Mouse (Mus musculus) large intestine, adult 2 months (tissue): Measurements from ENCODE around the gene Npff. TPM values are rescaled to one million over a fixed set of nuclear protein-coding genes. Genes with fewer than 3 reads are reported as not detected.

Experiments used
- DNase-seq: peaks from one replicate; pipeline ENCODE4 v3.0.0-alpha.2; 2012; ENCODE audit warnings: low read depth, low spot score
- whole genome bisulfite sequencing: fragments of 180-500 bp; shearing (Covaris S2); methylation state at CpG from one replicate; pipeline ENCODE4 v1.1.7; 2018; 5-methylcytosine and 5-hydroxymethylcytosine counted together
- polyA plus RNA-seq: library from polyadenylated mRNA; depleted of rRNA; stranded (reverse); fragments of >200 nt; gene quantifications from 2 replicates; pipeline ENCODE4 v1.2.3, GENCODE M21; 2012

The Npff gene
- polyA plus RNA-seq, 1 experiment = 3.1 TPM

- 90% methylated on average over 4 of the region's 4 CpGs for WGBS
- no peak for DNase-seq
Observed at GRCm38 (mm10) chr15:102521480-102521879, 3.3 kb downstream of the Npff start.

DNA sequence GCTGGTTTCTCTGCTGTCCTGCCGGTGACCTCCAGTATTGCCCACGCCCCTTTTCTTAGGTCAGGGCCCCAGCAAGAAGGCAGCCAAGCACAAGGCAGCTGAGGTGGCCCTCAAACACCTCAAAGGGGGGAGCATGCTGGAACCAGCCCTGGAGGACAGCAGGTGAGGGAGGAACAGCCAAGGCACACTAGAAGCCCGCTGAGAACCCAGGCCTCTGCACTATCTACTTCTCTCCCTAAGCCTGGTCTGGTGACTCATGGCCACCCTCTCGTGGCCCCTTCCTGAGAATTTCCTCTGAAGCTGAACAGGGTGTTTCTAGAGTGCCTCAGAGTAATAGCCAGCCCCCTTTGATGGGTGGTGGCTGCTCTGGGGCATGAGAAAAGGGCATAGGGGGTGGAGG is 4.3 kb downstream of the Npff start:
- 69% methylated on average over 4 of the region's 4 CpGs for WGBS
- DNase-seq = no peak

DNA sequence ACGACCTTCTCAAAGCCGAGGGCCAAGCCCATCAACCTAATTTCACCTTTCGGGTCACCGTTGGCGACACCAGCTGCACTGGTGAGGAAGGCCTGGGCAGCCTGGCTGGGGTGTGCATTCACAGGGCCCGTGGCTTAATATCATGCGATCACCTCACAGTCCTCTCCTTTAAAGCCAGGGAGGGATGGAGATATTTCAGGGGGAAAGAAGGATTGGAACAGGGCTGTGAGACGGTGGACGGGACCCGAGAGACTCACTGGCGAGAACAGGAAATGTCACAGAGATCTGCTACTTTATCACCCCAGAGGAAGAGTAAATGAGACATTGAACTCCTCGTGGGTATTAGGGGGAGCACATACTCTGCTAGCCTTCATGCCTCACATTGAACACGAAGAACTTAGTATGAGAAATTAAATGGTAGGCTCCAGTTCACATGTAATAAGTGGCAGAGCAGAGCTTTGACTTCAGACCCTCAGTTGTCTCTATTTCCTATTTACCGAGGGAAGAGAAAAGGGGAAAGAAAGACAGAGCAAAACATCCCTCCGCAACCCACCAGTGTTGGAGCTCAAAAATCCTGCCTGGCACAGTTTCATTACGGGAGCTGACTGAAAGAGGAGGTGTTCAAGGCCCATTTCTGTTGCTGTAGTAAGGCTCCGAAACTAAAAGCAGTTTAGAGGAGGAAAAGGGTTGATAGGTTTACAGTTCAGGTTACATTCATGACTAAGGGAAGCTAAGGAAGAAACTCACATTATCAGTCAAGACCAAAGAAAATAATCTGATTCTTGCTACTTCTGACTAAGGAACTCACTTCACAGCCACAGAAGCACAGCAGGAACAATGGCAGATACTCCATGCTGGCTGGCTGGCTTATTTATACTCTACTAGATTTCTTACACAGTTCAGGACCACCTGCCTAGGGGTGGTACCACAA is 5.3 kb downstream of the Npff start:
- WGBS = 27% methylated on average over 17 of the region's 17 CpGs
- DNase-seq = no peak

GRCm38 (mm10) chr15:102518859-102519201 is 5.9 kb downstream of the Npff start:
- DNase-seq = no peak
- WGBS = 5% methylated on average over 9 of the region's 9 CpGs

GRCm38 (mm10) chr15:102517976-102518858 is 6.5 kb downstream of the Npff start, which contains the start of gene Tarbp2:
Gene Tarbp2 (plus strand): TSS chr15:102518192.
- under 1% methylated on average over 60 of the region's 60 CpGs for WGBS
- peak; percentile 94 for DNase-seq

GRCm38 (mm10) chr15:102517631-102517975 is 7.1 kb downstream of the Npff start:
- DNase-seq = no peak

DNA sequence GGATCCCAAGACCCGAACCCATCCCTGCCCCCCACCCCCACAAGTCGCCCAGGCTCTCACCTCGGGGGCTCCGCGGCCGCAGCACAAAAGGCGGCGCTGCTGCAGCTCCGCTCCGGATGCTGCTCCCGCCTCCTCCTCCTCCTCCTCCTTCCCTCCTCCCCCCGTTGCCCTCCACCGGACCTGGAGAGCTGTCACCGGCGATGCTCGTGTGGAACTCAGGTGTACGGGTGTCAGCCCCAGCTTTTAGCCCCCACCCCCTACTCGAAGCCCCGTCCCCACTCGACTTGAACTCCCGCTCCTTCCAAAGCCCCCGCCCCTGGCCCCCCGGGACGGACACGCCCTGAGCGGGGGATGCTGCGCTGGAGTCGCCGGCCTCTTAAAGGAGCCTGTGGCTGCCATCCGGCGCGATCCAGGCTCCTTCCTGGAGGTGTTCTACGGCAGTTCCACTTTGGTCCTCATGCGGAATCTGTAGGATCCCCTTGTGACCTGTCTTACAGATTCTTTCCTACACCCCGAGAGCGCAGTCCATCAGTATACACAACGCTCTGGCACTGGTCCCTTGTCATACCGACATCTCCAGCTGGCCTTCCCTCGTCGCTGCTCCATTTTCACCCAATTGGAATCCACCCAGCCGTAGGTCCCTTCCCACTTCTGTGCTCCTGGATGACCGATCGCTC is 7.9 kb downstream of the Npff start, which contains the start of gene Map3k12:
Map3k12 (minus strand) TSS at position 337 of the 677 bp plus-strand sequence.
- no peak for DNase-seq
- 1% methylated on average over 40 of the region's 43 CpGs for WGBS

More at GRCm38 (mm10) chr15:102517631-102517975, 7.1 kb downstream of the Npff start:
- WGBS = under 1% methylated on average over 10 of the region's 10 CpGs

DNA sequence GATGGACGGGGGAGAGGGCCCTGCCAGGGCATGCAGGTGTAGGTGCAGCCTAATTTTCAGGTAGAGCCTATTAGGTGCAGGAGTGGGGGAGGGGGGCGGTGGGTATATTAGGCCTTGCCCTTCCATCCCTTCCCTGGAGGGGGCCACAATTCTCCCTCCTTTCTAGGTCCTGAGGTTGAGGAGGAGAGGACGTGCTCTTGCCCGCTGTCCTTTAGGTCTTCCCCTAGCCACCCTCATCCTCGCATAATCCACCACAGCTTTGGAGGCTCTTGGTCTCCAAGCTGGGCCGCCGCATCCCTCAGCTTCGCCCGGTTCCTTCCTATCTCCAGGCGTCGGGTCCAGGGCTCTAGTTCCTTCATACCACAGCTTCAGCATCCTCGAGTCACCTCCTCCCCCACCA is 8.4 kb downstream of the Npff start:
- DNase-seq = no peak
- 9% methylated on average over 12 of the region's 12 CpGs for WGBS

- WGBS = 67% methylated on average over 4 of the region's 4 CpGs
Observed at GRCm38 (mm10) chr15:102515791-102516190, 9.0 kb downstream of the Npff start.

GRCm38 (mm10) chr15:102515261-102515660 is 9.5 kb downstream of the Npff start:
- no peak for DNase-seq
- WGBS = 94% methylated on average over 2 of the region's 2 CpGs

More at GRCm38 (mm10) chr15:102515791-102516190, 9.0 kb downstream of the Npff start:
- DNase-seq = no peak

GRCm38 (mm10) chr15:102513004-102513403 is 11.7 kb downstream of the Npff start:
- DNase-seq = no peak

DNA sequence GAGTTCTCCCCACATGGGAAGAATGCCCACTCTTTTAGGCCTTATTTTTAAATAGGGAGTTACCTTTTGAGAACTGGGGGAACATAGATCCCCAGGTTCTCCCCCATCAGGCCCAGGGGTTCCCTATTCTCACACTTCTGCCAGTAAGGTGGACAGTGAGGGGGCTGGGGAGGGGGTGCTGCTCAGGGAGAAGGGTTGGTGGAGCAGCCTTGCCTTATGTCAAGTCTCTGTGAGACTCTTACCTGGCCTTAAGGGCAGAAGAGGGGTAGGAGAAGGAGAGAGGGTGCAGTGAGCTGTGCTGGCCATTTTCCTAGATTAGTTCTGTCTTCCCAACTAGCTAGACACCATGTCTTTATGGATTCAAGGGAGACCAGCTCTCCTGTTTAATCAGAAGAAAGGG is 12.3 kb downstream of the Npff start:
- DNase-seq = no peak

More at GRCm38 (mm10) chr15:102513004-102513403, 11.7 kb downstream of the Npff start:
- 78% methylated on average over 3 of the region's 3 CpGs for whole genome bisulfite sequencing

- 54% methylated on average over 5 of the region's 5 CpGs for WGBS
- no peak for DNase-seq
Observed at GRCm38 (mm10) chr15:102512010-102512409, 12.7 kb downstream of the Npff start.

DNA sequence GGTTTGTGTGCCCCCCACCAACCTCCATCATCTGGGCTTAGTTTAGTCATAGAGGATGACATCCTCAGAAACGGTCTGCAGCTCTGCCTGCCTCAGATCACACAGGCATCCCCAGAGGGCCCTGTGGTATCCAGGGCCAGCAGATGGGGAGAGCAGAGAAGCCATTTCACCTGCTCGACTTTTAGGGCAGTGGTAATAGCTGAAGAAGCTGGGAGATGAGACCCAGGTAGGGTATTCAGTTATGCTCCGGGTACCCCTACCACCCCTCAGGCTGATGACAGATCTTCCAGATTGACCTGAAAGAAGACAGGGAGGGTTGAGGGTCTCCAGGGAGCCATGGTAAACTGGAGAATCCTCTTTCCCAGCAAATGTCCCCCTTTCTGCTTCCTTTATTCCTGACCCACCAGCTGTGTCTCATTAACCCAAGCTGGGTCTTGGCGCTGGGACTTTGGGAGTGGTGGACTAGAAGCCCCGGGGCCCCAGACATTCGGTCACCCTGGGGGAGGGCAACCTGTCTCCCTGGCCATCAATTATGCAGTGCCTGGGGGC is 13.4 kb downstream of the Npff start:
- no peak for DNase-seq
- WGBS = 30% methylated on average over 6 of the region's 6 CpGs

DNA sequence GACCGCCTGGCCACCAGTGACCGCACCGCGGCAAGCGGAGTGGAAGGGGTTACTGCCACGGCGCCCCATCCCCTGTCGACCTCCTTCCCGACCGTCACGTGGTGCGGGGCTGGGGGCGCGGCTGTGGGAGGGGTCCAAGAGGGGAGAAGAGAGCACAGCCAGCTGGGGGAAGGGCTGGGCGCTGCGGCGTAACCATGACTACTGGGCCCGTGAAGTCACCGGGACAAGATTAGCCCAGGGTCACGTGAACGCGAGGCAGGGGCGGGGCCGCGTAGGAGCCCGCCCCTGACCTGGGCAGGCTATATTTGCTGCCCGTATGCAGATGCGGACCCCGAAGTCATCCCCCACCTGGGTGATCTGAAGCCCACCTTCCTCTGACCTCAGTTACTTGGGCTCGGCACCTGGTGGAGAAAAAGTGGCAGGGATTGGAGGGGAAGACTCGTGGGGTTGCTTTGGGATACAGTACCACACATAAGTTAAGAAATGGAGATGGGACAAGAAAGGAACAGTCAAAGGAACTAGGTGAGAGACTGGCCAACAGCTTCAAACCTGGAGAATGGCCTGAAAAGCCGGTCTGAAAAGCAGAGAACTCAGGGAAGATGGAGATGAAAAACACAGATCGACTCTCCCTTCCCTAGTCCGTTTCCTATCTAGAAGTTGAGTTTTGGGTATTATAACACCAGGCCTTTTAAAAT is 14.0 kb downstream of the Npff start:
- no peak for DNase-seq
- 3% methylated on average over 34 of the region's 34 CpGs for WGBS

DNA sequence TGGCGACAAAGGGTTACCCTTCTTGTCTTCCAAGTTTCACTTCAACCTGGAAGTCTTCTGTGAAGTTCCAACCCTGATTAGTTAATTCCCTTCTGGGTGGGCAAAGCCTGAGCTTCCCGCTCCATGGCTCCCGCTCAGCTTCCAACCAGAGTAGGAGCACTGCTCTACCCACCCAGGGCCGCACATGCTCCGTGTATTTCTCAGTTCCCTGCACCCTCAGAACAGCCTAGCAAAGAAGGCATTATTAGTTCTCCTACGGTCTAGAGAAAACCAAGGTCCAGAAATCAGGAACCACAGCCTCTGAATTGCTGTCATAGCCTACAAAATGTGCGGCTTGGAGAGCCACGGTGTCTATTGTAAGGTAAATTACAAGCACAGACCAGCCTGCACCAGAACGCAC is 14.6 kb downstream of the Npff start:
- DNase-seq = no peak
- WGBS = 29% methylated on average over 9 of the region's 9 CpGs

DNA sequence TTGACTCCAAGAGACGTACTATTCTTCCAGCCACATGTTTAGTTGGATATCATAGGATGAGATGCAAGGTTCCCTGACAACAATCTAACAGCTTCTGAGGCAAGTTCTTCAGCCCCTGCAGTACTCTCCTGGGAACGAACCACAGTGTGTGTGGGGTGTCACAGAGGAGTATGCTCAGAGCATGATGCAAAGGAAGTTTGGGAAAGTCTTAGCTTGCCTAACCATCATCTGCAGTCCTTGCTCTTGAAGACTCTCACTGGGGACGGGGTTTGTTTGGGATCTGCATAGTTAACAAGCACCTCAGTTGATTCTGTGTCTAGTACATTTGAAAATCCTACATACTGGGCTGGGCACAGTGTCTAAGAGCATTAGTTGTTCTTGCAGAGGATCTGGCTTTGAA is 16.4 kb downstream of the Npff start:
- WGBS = 76% methylated on average over 3 of the region's 3 CpGs
- no peak for DNase-seq

- DNase-seq = no peak
Observed at GRCm38 (mm10) chr15:102507561-102507960, 17.2 kb downstream of the Npff start.

- WGBS = 85% methylated on average over 1 of the region's 1 CpGs
- DNase-seq = no peak
Observed at GRCm38 (mm10) chr15:102506864-102507263, 17.9 kb downstream of the Npff start.
